Mouse (Mus musculus): ENCODE data around the gene Grcc10. TPM values are rescaled to one million over a fixed set of nuclear protein-coding genes. Genes with fewer than 3 reads are reported as not detected.

Gene Grcc10
- polyA plus RNA-seq (2014; fragmentation: Illumina TruSeq; extraction: RNeasy Lipid Tissue Mini Kit (QIAGEN cat#74804); ENCODE audit: low replicate concordance), result 1.6 TPM

GRCm38 (mm10) chr6:124740888-124741761, at the start of gene Grcc10:
Grcc10 (minus strand) TSS chr6:124741374.

GRCm38 (mm10) chr6:124779222-124779983, 38.2 kb upstream of the Grcc10 start, which contains the start of gene Lrrc23:
Lrrc23 (minus strand) TSS chr6:124779727.

GRCm38 (mm10) chr6:124769101-124769765, 28.1 kb upstream of the Grcc10 start, which contains the start of gene Eno2:
Eno2 (minus strand) TSS chr6:124769673.

GRCm38 (mm10) chr6:124755831-124756595, 14.8 kb upstream of the Grcc10 start, which contains the start of the genes Gm45234 and Atn1:
Gm45234 (minus strand) TSS chr6:124756021.
Atn1 (minus strand) TSS chr6:124756524.

GRCm38 (mm10) chr6:124738511-124739023, 2.6 kb downstream of the Grcc10 start, which contains the start of gene Ptpn6:
Ptpn6 (minus strand) TSS chr6:124738714.

GRCm38 (mm10) chr6:124711824-124712782, 29.1 kb downstream of the Grcc10 start, which contains the start of the genes Emg1 and Phb2:
Emg1 (minus strand) TSS chr6:124712178.
Phb2 (plus strand) TSS chr6:124712336.

Other genes starting within 250 kb of the Grcc10 start
- 0.33 TPM for gene C1rl, start 248.3 kb downstream of the Grcc10 start, polyA plus RNA-seq (2014; fragmentation: Illumina TruSeq; extraction: RNeasy Lipid Tissue Mini Kit (QIAGEN cat#74804); ENCODE audit: low replicate concordance)
- 4.6 TPM for gene C1ra, start 229.0 kb downstream of the Grcc10 start, polyA plus RNA-seq (2014; fragmentation: Illumina TruSeq; extraction: RNeasy Lipid Tissue Mini Kit (QIAGEN cat#74804); ENCODE audit: low replicate concordance)
- gene C1s1, start 199.0 kb downstream of the Grcc10 start, polyA plus RNA-seq (2014; fragmentation: Illumina TruSeq; extraction: RNeasy Lipid Tissue Mini Kit (QIAGEN cat#74804); ENCODE audit: low replicate concordance), result 34.9 TPM
- not detected for gene C1rb, start 171.1 kb downstream of the Grcc10 start, polyA plus RNA-seq (2014; fragmentation: Illumina TruSeq; extraction: RNeasy Lipid Tissue Mini Kit (QIAGEN cat#74804); ENCODE audit: low replicate concordance)
- 0.30 TPM for gene C1s2, start 105.3 kb downstream of the Grcc10 start, polyA plus RNA-seq (2014; fragmentation: Illumina TruSeq; extraction: RNeasy Lipid Tissue Mini Kit (QIAGEN cat#74804); ENCODE audit: low replicate concordance)
- gene Lpcat3, start 78.3 kb downstream of the Grcc10 start, polyA plus RNA-seq (2014; fragmentation: Illumina TruSeq; extraction: RNeasy Lipid Tissue Mini Kit (QIAGEN cat#74804); ENCODE audit: low replicate concordance), result 128 TPM
- 8.9 TPM for gene Emg1, start 29.2 kb downstream of the Grcc10 start, polyA plus RNA-seq (2014; fragmentation: Illumina TruSeq; extraction: RNeasy Lipid Tissue Mini Kit (QIAGEN cat#74804); ENCODE audit: low replicate concordance)
- 27.4 TPM for gene Phb2, start 29.0 kb downstream of the Grcc10 start, polyA plus RNA-seq (2014; fragmentation: Illumina TruSeq; extraction: RNeasy Lipid Tissue Mini Kit (QIAGEN cat#74804); ENCODE audit: low replicate concordance)
- 0.89 TPM for gene Ptpn6, start 2.7 kb downstream of the Grcc10 start, polyA plus RNA-seq (2014; fragmentation: Illumina TruSeq; extraction: RNeasy Lipid Tissue Mini Kit (QIAGEN cat#74804); ENCODE audit: low replicate concordance)
- gene Gm45234, start 14.6 kb upstream of the Grcc10 start, polyA plus RNA-seq (2014; fragmentation: Illumina TruSeq; extraction: RNeasy Lipid Tissue Mini Kit (QIAGEN cat#74804); ENCODE audit: low replicate concordance), result not detected
- gene Atn1, start 15.2 kb upstream of the Grcc10 start, polyA plus RNA-seq (2014; fragmentation: Illumina TruSeq; extraction: RNeasy Lipid Tissue Mini Kit (QIAGEN cat#74804); ENCODE audit: low replicate concordance), result 0.41 TPM
- gene Eno2, start 28.3 kb upstream of the Grcc10 start, polyA plus RNA-seq (2014; fragmentation: Illumina TruSeq; extraction: RNeasy Lipid Tissue Mini Kit (QIAGEN cat#74804); ENCODE audit: low replicate concordance), result 0.41 TPM
- not detected for gene Lrrc23, start 38.4 kb upstream of the Grcc10 start, polyA plus RNA-seq (2014; fragmentation: Illumina TruSeq; extraction: RNeasy Lipid Tissue Mini Kit (QIAGEN cat#74804); ENCODE audit: low replicate concordance)
- not detected for gene Spsb2, start 67.3 kb upstream of the Grcc10 start, polyA plus RNA-seq (2014; fragmentation: Illumina TruSeq; extraction: RNeasy Lipid Tissue Mini Kit (QIAGEN cat#74804); ENCODE audit: low replicate concordance)
- gene Tpi1, start 72.9 kb upstream of the Grcc10 start, polyA plus RNA-seq (2014; fragmentation: Illumina TruSeq; extraction: RNeasy Lipid Tissue Mini Kit (QIAGEN cat#74804); ENCODE audit: low replicate concordance), result 27.8 TPM
- gene Usp5, start 88.1 kb upstream of the Grcc10 start, polyA plus RNA-seq (2014; fragmentation: Illumina TruSeq; extraction: RNeasy Lipid Tissue Mini Kit (QIAGEN cat#74804); ENCODE audit: low replicate concordance), result 12.5 TPM
- gene Cdca3, start 88.2 kb upstream of the Grcc10 start, polyA plus RNA-seq (2014; fragmentation: Illumina TruSeq; extraction: RNeasy Lipid Tissue Mini Kit (QIAGEN cat#74804); ENCODE audit: low replicate concordance), result 6.3 TPM
- not detected for gene Gnb3, start 98.9 kb upstream of the Grcc10 start, polyA plus RNA-seq (2014; fragmentation: Illumina TruSeq; extraction: RNeasy Lipid Tissue Mini Kit (QIAGEN cat#74804); ENCODE audit: low replicate concordance)
- gene P3h3, start 116.4 kb upstream of the Grcc10 start, polyA plus RNA-seq (2014; fragmentation: Illumina TruSeq; extraction: RNeasy Lipid Tissue Mini Kit (QIAGEN cat#74804); ENCODE audit: low replicate concordance), result not detected
- gene Gpr162, start 122.6 kb upstream of the Grcc10 start, polyA plus RNA-seq (2014; fragmentation: Illumina TruSeq; extraction: RNeasy Lipid Tissue Mini Kit (QIAGEN cat#74804); ENCODE audit: low replicate concordance), result not detected
- gene Cd4, start 146.8 kb upstream of the Grcc10 start, polyA plus RNA-seq (2014; fragmentation: Illumina TruSeq; extraction: RNeasy Lipid Tissue Mini Kit (QIAGEN cat#74804); ENCODE audit: low replicate concordance), result 2.6 TPM
- gene Lag3, start 170.3 kb upstream of the Grcc10 start, polyA plus RNA-seq (2014; fragmentation: Illumina TruSeq; extraction: RNeasy Lipid Tissue Mini Kit (QIAGEN cat#74804); ENCODE audit: low replicate concordance), result not detected
- gene Ptms, start 178.7 kb upstream of the Grcc10 start, polyA plus RNA-seq (2014; fragmentation: Illumina TruSeq; extraction: RNeasy Lipid Tissue Mini Kit (QIAGEN cat#74804); ENCODE audit: low replicate concordance), result 75.4 TPM
- 12.7 TPM for gene Mlf2, start 190.0 kb upstream of the Grcc10 start, polyA plus RNA-seq (2014; fragmentation: Illumina TruSeq; extraction: RNeasy Lipid Tissue Mini Kit (QIAGEN cat#74804); ENCODE audit: low replicate concordance)
- gene Cops7a, start 224.2 kb upstream of the Grcc10 start, polyA plus RNA-seq (2014; fragmentation: Illumina TruSeq; extraction: RNeasy Lipid Tissue Mini Kit (QIAGEN cat#74804); ENCODE audit: low replicate concordance), result 17.0 TPM